Comparison of ENCODE assay signal across 1 mouse cellular context in the genomic region with DNA sequence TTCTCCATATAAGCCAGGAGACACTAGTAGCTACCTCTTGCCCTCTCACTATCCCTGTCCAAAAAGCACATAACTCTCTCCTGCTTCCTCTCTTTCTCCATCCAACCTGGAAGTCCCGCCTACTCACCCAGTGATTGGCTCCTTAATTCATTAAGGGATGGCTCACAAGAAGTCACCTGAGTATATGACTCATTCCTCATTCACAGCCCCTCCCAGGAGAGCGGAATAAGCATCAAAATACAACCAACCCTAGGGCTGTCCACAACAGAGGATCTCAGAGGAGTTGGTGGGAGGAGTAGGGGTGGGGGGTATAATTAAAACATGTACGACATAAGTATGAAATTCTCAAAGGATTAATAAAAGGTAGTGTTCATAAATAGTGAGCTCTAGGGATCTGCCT.
TF ChIP-seq lines count a peak whose summit lies in the region.

No protein-coding gene starts in this region.

TF ChIP-seq in CH12.LX, 34 proteins besides CTCF, POLR2A, EP300 and RAD21:
- TF ChIP-seq ELF1 (IDR thresholded peaks at IDR 0.05; ENCODE audit: low read depth, low read length) (no peak), KAT2A (IDR thresholded peaks at IDR 0.05; ENCODE audit: insufficient replicate concordance, low read length) (no peak), HCFC1 (IDR thresholded peaks at IDR 0.05; ENCODE audit: low read depth, low read length) (no peak), ZKSCAN1 (IDR thresholded peaks at IDR 0.05; ENCODE audit: borderline replicate concordance, low read depth, low read length) (no peak), MYC (IDR thresholded peaks at IDR 0.05; ENCODE audit: low read depth, low read length) (no peak), PAX5 (IDR thresholded peaks at IDR 0.05; ENCODE audit: low read length) (no peak), MAFK (IDR thresholded peaks at IDR 0.05; ENCODE audit: insufficient replicate concordance, low read length) (no peak), NRF1 (IDR thresholded peaks at IDR 0.05; ENCODE audit: low read depth, low read length) (no peak), SMC3 (IDR thresholded peaks at IDR 0.05; ENCODE audit: low read depth, low read length) (no peak), TBP (conservative IDR thresholded peaks at IDR 0.05; ENCODE audit: low read depth, low read length) (no peak), IRF4 (IDR thresholded peaks at IDR 0.05; ENCODE audit: low read depth, low read length) (no peak), ZC3H11A (IDR thresholded peaks at IDR 0.05; ENCODE audit: low read depth, low read length) (no peak), E2F4 (IDR thresholded peaks at IDR 0.05; ENCODE audit: insufficient replicate concordance, low read depth, low read length) (no peak), USF1 (IDR thresholded peaks at IDR 0.05; ENCODE audit: low read depth, low read length) (no peak)
